Mouse (Mus musculus): Measurements from ENCODE around the gene Nfia.

- TF ChIP-seq FLI1 (IDR thresholded peaks at IDR 0.05; ENCODE audit: low read length) (no peak), GATA1 (IDR thresholded peaks at IDR 0.05; ENCODE audit: borderline replicate concordance, low read length) (no peak)
Measured at GRCm38 (mm10) chr4:97936912-97937311, 164.4 kb downstream of the Nfia start.
